Mouse (Mus musculus) urinary bladder, postnatal 14 days (tissue): ENCODE results near the gene Ctsd.
A peak's percentile ranks its signal among the peaks of the same experiment; 100 is the strongest.

Experiments used
- DNase-seq: peaks from one replicate; pipeline ENCODE4 v3.0.0; 2021; ENCODE audit warnings: low spot score

The Ctsd gene

GRCm38 (mm10) chr7:142373641-142374412, 14.0 kb downstream of the Ctsd start, which contains the start of gene Ifitm10:
Gene Ifitm10, minus strand, starts transcription at chr7:142373753.
- DNase-seq: no peak

DNA sequence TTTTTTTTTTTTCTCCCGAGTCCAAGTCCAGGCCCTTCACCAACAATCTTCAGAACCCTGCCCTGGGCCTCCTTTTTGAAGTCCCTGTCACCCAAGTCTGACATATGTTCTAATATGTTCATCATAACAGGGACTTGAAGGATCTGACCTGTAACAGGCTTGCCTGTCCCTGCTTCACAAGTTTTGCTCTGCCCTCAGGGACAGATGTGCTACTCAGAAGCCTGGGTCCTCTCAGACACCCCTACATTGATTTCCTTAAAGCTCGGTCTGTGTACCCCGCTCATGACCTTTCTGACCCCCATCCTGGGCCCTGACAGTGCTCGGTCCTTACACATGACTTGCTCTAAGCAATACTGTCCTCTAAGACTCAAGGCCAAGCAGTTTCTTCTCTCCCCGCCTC, 14.8 kb downstream of the Ctsd start:
- DNase-seq: no peak

GRCm38 (mm10) chr7:142371768-142372661, 15.8 kb downstream of the Ctsd start:
- DNase-seq: peak; percentile 41

- no peak for DNase-seq
These were observed 16.5 kb downstream of the Ctsd start for GRCm38 (mm10) chr7:142371398-142371767.

- no peak for DNase-seq
These were observed 16.9 kb downstream of the Ctsd start for GRCm38 (mm10) chr7:142370937-142371336.

DNA sequence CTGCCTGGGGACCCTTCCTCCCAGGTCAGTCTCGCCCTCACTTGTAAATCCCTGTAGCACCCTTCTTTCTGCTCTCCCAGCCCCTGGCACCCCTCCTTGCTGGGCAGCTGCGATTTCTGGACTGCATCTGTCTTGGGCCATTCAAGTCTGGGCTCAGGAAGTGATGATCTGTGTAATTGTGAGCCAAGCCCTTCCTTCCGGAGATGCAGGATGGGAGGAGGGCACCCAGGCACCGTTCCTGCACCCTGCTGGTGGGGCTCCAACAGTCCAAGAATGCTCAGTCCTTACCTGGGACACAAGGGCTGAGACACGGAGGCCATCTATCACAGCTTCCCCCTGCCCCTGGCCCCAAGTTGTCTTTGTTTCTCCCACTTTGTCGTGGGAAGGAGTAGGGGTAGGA, 18.0 kb downstream of the Ctsd start:
- no peak for DNase-seq

DNA sequence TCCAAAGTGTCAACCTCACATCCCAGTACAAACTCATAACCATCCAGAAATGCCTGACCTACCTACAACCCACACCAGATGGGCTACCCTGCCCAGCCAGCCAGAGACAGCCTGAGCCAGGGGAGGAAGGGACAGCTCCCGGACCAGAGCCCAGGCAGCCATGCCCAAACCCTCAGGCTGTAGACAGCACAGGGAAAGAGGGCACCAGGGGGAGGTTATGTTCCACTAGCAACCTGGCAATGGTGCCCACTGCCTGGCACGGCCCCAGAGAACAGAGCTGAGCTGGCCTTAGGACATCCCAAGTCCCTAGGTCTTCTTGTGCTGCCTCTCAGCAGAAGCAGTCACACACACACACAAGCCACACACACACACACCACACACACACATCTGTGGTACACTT, 19.0 kb downstream of the Ctsd start:
- no peak for DNase-seq

DNA sequence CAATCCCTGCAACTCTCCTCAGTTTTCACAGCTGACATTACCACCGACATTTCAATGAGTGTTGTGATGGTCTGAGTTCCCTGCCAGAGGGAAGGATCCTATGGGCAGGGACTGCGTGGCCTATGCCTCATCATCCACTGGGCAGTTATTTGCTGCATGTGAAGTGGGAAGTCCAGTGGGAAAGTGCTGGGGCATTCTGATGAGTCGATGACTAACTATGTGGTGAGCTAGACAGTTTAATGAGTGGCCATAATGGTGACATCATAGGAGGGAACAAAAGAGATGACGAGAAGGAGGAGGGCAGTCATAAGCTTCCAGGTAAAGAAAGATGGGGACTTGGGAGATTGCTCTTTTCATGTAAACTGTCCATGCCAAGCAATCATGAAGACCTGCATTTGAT, 24.7 kb downstream of the Ctsd start:
- no peak for DNase-seq

- no peak for DNase-seq
These were observed 27.1 kb downstream of the Ctsd start for GRCm38 (mm10) chr7:142360743-142361142.

GRCm38 (mm10) chr7:142359129-142359528, 28.7 kb downstream of the Ctsd start:
- DNase-seq: no peak

- DNase-seq: no peak
These were observed 30.3 kb downstream of the Ctsd start for GRCm38 (mm10) chr7:142357566-142357965.

GRCm38 (mm10) chr7:142354661-142355233, 33.1 kb downstream of the Ctsd start:
- DNase-seq: no peak

DNA sequence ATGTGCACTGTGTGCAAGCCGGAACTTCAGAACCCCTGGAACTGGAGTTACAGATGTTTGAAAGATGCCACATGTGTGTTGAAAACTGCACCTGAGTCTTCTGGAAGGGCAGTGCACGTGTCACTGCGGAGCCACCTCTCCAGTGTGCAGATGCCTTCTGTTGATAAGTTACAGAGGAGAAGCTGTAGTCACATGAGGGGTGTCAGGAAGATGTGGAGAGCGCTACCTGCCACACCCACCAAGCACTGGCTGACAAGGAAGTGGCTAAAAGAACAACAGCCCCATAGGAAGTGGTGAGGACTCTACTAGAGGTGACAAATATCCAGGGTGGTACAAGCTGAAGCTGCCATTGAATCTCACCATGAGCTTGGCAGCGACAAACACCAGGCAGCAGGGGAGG, 34.0 kb downstream of the Ctsd start:
- DNase-seq: no peak

GRCm38 (mm10) chr7:142351569-142351968, 36.3 kb downstream of the Ctsd start:
- no peak for DNase-seq

GRCm38 (mm10) chr7:142349308-142349961, 38.4 kb downstream of the Ctsd start:
- peak; percentile 32 for DNase-seq

DNA sequence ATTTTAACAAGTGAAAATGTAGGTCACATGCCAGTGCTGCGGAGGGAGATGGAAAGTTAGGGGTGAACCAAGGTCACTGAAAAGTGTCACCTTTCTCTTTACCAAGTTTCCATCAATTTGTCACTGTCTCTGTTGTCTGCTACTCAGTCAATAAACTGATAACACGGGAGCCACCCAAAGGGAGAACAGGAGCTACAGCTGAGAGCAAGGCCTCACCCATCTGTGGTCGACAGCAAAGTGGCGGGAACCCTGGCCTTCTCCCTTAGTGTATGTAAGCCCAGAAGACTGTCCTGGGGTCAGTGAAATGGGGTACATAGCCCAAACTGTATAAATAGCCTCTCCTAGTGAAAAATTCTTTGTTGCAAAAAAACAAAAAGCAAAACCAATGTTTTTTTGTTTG, 40.3 kb downstream of the Ctsd start:
- DNase-seq: no peak

- no peak for DNase-seq
These were observed 45.6 kb downstream of the Ctsd start for GRCm38 (mm10) chr7:142342247-142342640.

- DNase-seq: peak; percentile 65
These were observed 46.1 kb downstream of the Ctsd start for GRCm38 (mm10) chr7:142341564-142342246.

GRCm38 (mm10) chr7:142340269-142340970, 47.4 kb downstream of the Ctsd start:
- peak; percentile 35 for DNase-seq

- DNase-seq: no peak
These were observed 52.7 kb downstream of the Ctsd start for GRCm38 (mm10) chr7:142335151-142335550.

DNA sequence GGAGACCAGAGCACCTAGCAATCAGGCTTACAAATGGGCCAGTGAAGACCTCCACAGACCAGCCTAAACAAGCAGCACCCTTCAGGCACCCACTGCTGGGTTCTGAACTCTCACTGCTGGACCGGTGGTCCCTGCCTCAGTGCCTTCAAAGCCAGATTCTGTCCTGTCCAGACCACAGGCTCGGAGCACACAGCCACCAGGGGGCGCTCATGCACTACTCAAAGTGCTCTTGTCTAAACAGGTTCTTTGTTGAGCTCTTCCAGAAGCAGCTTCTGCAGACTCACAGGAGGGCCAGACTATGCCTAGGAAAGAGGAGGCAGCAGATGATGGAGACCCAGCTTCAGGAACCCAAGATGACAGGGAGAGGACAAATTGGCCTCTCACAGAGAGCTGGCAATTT, 53.6 kb downstream of the Ctsd start:
- DNase-seq: peak; percentile 92
